Mouse (Mus musculus): ENCODE measurements at regions not wholly inside any gene's neighbourhood (a gene's known extent, or its start where the extent isn't known, plus 50 kb on each side); places are given as distances from the start of the nearest gene placed in this dataset.

DNA sequence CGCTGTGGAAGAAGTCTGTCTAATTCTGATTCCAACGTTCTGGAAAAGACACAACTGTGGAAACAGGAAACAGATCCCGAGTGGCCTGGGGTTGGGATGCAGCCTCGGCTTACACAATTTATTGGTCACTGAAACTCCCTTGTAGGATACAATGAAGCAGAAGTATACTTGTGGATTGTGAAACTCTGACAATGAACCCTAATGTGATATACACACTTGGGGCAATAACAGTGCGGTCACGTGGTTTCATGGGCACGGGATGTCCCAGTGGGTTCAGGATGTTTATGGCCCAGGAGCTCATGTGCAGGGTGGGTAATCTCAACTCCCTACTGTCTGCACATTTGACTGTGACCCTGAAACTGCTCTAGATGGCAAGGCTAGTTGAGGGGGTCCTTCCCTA lies 68.8 kb upstream of the Slc25a33 start:
- TF ChIP-seq CTCF (conservative IDR thresholded peaks at IDR 0.05; ENCODE audit: insufficient read depth, insufficient read length, low read depth, low read length) (no peak), POLR2A (IDR thresholded peaks at IDR 0.05; ENCODE audit: low read depth, low read length) (no peak)
